Mouse (Mus musculus) ES-Bruce4 (cell line): ENCODE results near the gene Trpm6.

Experiments used
- CTCF ChIP-seq: IDR thresholded peaks from one replicate; pipeline ENCODE4 v1.8.1; 2011; ENCODE audit warnings: low read depth, low read length
- EP300 ChIP-seq: IDR thresholded peaks from 2 replicates; pipeline ENCODE4 v1.6.1; 2011; ENCODE audit warnings: low read depth, low read length; ENCODE audit not compliant: insufficient read depth
- POLR2A ChIP-seq: IDR thresholded peaks from one replicate; pipeline ENCODE4 v1.8.1; 2011; ENCODE audit warnings: low read length; ENCODE audit not compliant: insufficient read depth

DNA sequence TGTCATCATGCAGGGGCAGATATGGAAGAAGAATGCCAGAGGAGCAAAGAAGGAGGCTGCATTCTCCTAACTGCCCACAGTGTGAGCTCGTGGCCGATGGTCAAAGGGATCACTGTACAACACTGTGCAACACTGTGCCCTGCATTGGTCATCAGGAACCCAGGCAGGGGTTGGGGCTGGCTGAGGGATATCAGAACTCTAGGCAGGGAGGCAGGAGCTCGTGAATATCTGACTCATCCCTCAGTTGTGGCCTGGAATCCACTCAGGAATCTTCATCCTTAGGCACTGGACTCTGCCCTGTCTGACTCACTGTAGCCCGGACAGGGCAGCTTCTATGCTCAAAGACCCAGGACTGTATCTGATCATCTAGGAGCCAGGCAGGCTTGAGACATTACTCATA lies 140.4 kb downstream of the Trpm6 start:
- TF ChIP-seq POLR2A (no peak), CTCF (no peak), EP300 (no peak)
